Mouse (Mus musculus): ENCODE measurements at regions not wholly inside any gene's neighbourhood (a gene's known extent, or its start where the extent isn't known, plus 50 kb on each side); places are given as distances from the start of the nearest gene placed in this dataset.

GRCm38 (mm10) chr13:111939534-111940115 is 130.8 kb upstream of the Map3k1 start:
- DNase-seq (ENCODE audit: low read depth in 1 of 2, low spot score in 2 of 2), result no peak
- H3K27me3 ChIP-seq (ENCODE audit: control insufficient read depth, insufficient read depth, low read length), result no peaks in the 10 kb centered on the region
- peaks cover 47% of the 10 kb centered on the region for H3K4me1 ChIP-seq (ENCODE audit: control insufficient read depth, insufficient read depth, insufficient read length)
- H3K4me3 ChIP-seq (ENCODE audit: extremely low read depth, insufficient read depth, insufficient read length), result no peak overlapping the region
- H3K27ac ChIP-seq (ENCODE audit: insufficient read depth, low read length), result no peak overlapping the region
- H3K36me3 ChIP-seq (ENCODE audit: control insufficient read depth, insufficient read depth, low read length), result no peaks in the 10 kb centered on the region
- TF ChIP-seq CTCF (IDR thresholded peaks at IDR 0.05; ENCODE audit: extremely low read depth, insufficient read depth, insufficient read length, insufficient replicate concordance), result no peak
- 66% methylated on average over 6 of the region's 6 CpGs for WGBS

- WGBS, result 73% methylated on average over 4 of the region's 4 CpGs
- DNase-seq (ENCODE audit: low read depth in 1 of 2, low spot score in 2 of 2), result no peak
- H3K4me3 ChIP-seq (ENCODE audit: extremely low read depth, insufficient read depth, insufficient read length), result no peak overlapping the region
- peak overlapping the region; percentile 52; the same call in 1 of the 2 replicates for H3K27ac ChIP-seq (ENCODE audit: insufficient read depth, low read length)
- no peak for TF ChIP-seq POLR2A (IDR thresholded peaks at IDR 0.05; ENCODE audit: low read depth, low read length)
- TF ChIP-seq CTCF (IDR thresholded peaks at IDR 0.05; ENCODE audit: extremely low read depth, insufficient read depth, insufficient read length, insufficient replicate concordance), result no peak
- H3K27me3 ChIP-seq (ENCODE audit: control insufficient read depth, insufficient read depth, low read length), result no peaks in the 10 kb centered on the region
- H3K36me3 ChIP-seq (ENCODE audit: control insufficient read depth, insufficient read depth, low read length), result no peaks in the 10 kb centered on the region
- peaks cover 48% of the 10 kb centered on the region for H3K4me1 ChIP-seq (ENCODE audit: control insufficient read depth, insufficient read depth, insufficient read length)
These were observed 131.5 kb upstream of the Map3k1 start for GRCm38 (mm10) chr13:111940275-111940674.

- DNase-seq (ENCODE audit: low read depth in 1 of 2, low spot score in 2 of 2), result peak in 1 of 2 experiments; percentile 49
- H3K27ac ChIP-seq (ENCODE audit: insufficient read depth, low read length), result no peak overlapping the region
- no peak for TF ChIP-seq CTCF (IDR thresholded peaks at IDR 0.05; ENCODE audit: extremely low read depth, insufficient read depth, insufficient read length, insufficient replicate concordance)
- TF ChIP-seq POLR2A (IDR thresholded peaks at IDR 0.05; ENCODE audit: low read depth, low read length), result no peak
These were observed 132.2 kb upstream of the Map3k1 start for GRCm38 (mm10) chr13:111940796-111941513.

GRCm38 (mm10) chr13:111941946-111942345 is 133.2 kb upstream of the Map3k1 start:
- no peak for DNase-seq (ENCODE audit: low read depth in 1 of 2, low spot score in 2 of 2)
- H3K27ac ChIP-seq (ENCODE audit: insufficient read depth, low read length), result no peak overlapping the region
- TF ChIP-seq CTCF (IDR thresholded peaks at IDR 0.05; ENCODE audit: extremely low read depth, insufficient read depth, insufficient read length, insufficient replicate concordance) (no peak), POLR2A (IDR thresholded peaks at IDR 0.05; ENCODE audit: low read depth, low read length) (no peak)
- no peaks in the 10 kb centered on the region for H3K27me3 ChIP-seq (ENCODE audit: control insufficient read depth, insufficient read depth, low read length)
- WGBS, result 64% methylated on average over 4 of the region's 4 CpGs
- H3K36me3 ChIP-seq (ENCODE audit: control insufficient read depth, insufficient read depth, low read length), result no peaks in the 10 kb centered on the region
- H3K4me3 ChIP-seq (ENCODE audit: extremely low read depth, insufficient read depth, insufficient read length), result no peak overlapping the region
- H3K4me1 ChIP-seq (ENCODE audit: control insufficient read depth, insufficient read depth, insufficient read length), result peaks cover 42% of the 10 kb centered on the region

More at GRCm38 (mm10) chr13:111940796-111941513, 132.2 kb upstream of the Map3k1 start:
- H3K27me3 ChIP-seq (ENCODE audit: control insufficient read depth, insufficient read depth, low read length), result no peaks in the 10 kb centered on the region
- H3K4me3 ChIP-seq (ENCODE audit: extremely low read depth, insufficient read depth, insufficient read length), result no peak overlapping the region
- no peaks in the 10 kb centered on the region for H3K36me3 ChIP-seq (ENCODE audit: control insufficient read depth, insufficient read depth, low read length)
- 68% methylated on average over 6 of the region's 6 CpGs for WGBS
- H3K4me1 ChIP-seq (ENCODE audit: control insufficient read depth, insufficient read depth, insufficient read length), result peaks cover 48% of the 10 kb centered on the region

GRCm38 (mm10) chr13:111943392-111944088 is 134.7 kb upstream of the Map3k1 start:
- H3K36me3 ChIP-seq (ENCODE audit: control insufficient read depth, insufficient read depth, low read length), result no peaks in the 10 kb centered on the region
- H3K4me3 ChIP-seq (ENCODE audit: extremely low read depth, insufficient read depth, insufficient read length), result no peak overlapping the region
- peak overlapping the region; percentile 2; the same call in 1 of the 2 replicates for H3K27ac ChIP-seq (ENCODE audit: insufficient read depth, low read length)
- DNase-seq (ENCODE audit: low read depth in 1 of 2, low spot score in 2 of 2), result no peak
- H3K27me3 ChIP-seq (ENCODE audit: control insufficient read depth, insufficient read depth, low read length), result no peaks in the 10 kb centered on the region
- WGBS, result 81% methylated on average over 15 of the region's 15 CpGs
- peaks cover 30% of the 10 kb centered on the region for H3K4me1 ChIP-seq (ENCODE audit: control insufficient read depth, insufficient read depth, insufficient read length)
- TF ChIP-seq CTCF (IDR thresholded peaks at IDR 0.05; ENCODE audit: extremely low read depth, insufficient read depth, insufficient read length, insufficient replicate concordance) (no peak), POLR2A (IDR thresholded peaks at IDR 0.05; ENCODE audit: low read depth, low read length) (no peak)

GRCm38 (mm10) chr13:111944089-111944406 is 135.3 kb upstream of the Map3k1 start:
- WGBS, result 27% methylated on average over 5 of the region's 5 CpGs
- DNase-seq (ENCODE audit: low read depth in 1 of 2, low spot score in 2 of 2), result no peak
- TF ChIP-seq POLR2A (IDR thresholded peaks at IDR 0.05; ENCODE audit: low read depth, low read length) (no peak), CTCF (IDR thresholded peaks at IDR 0.05; ENCODE audit: extremely low read depth, insufficient read depth, insufficient read length, insufficient replicate concordance) (no peak)
- Histone ChIP-seq H3K4me3 (ENCODE audit: extremely low read depth, insufficient read depth, insufficient read length) (no peak overlapping the region), H3K4me1 (ENCODE audit: control insufficient read depth, insufficient read depth, insufficient read length) (peaks cover 29% of the 10 kb centered on the region), H3K27ac (ENCODE audit: insufficient read depth, low read length) (no peak overlapping the region; the same call in 1 of the 2 replicates), H3K27me3 (ENCODE audit: control insufficient read depth, insufficient read depth, low read length) (no peaks in the 10 kb centered on the region), H3K36me3 (ENCODE audit: control insufficient read depth, insufficient read depth, low read length) (no peaks in the 10 kb centered on the region)

Data from spleen, adult 2 months (tissue).